Mouse (Mus musculus): ENCODE data around the gene Alms1. TPM values are rescaled to one million over a fixed set of nuclear protein-coding genes. Genes with fewer than 3 reads are reported as not detected.
"Not testable (repeated sequence)": the region's sequence is repeated elsewhere in the genome, so short reads cannot be mapped to it uniquely, and the experiment has no call there.

The Alms1 gene
- total RNA-seq, 2 experiments from 2014 or later, result 8.1 to 9.8 TPM

DNA sequence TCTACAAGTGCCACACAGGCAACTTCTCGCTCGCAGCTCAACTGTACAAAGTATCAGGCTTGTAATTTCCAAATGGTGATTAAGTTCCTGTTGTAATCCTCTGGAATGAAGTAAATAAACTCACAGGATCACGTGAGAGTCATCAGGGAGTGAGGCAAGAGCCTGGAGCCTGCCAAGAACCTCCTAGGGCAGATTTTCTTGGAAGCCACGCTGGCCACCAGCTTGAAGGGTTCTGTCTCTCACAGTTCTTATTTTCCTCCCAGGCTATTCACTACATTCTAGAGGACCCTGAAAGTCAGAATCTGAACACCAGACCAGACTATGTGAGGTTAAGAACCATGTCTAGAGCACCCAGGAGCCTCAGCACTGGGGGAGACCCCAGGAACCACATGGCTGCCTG, 114.6 kb downstream of the Alms1 start:
- intact Hi-C loops (cut with DNase I), result not testable (repeated sequence)
- peak in 1 of 2 experiments; percentile 1 for DNase-seq (ENCODE audit: low spot score in 2 of 2)

DNA sequence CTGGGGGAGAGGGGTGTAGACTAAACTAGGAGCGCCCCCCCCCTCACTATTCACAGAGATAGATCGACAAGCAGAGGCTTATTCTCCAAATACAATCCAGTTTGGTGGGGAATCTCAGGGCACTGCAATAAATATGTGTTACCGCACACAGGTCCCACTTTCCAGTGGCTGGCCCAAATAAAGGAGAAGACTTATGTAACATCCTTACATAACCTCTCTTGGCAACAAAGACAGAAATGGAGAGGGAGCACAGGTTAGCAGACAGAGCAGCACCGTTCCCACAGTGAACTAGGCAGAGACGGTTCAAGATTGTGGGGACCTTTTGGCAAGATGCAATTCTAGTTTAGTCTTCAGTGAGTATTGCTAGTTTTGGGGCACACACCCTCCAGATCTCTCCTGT, 121.9 kb downstream of the Alms1 start:
- intact Hi-C loops (cut with DNase I), result loop anchor here (5.0 kb wide), 1 partner anchor 103 kb away; no protein-coding TSS in a partner anchor
- DNase-seq (ENCODE audit: low spot score in 2 of 2), result not testable (repeated sequence)

DNA sequence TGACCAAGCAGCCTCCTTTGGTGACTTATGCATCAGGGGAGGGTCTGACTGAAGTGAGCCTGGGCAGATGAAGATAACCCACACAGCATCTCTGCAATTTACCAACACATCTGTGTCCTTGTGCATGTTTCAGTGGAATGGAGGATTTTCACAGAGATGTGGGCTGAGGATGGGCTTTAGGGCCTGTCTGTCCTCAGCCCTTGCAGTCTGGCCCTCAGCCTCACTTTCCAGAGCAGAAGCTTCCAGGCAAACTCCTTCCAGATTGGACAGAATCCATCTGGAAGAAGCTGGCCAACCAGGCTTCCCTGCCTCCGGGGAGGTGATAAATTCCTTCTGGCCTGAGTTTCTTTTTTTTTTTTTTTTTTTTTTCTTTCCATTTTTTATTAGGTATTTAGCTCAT, 122.3 kb downstream of the Alms1 start:
- intact Hi-C loops (cut with DNase I), result loop anchor here (5.0 kb wide), 1 partner anchor 103 kb away; no protein-coding TSS in a partner anchor
- not testable (repeated sequence) for DNase-seq (ENCODE audit: low spot score in 2 of 2)

DNA sequence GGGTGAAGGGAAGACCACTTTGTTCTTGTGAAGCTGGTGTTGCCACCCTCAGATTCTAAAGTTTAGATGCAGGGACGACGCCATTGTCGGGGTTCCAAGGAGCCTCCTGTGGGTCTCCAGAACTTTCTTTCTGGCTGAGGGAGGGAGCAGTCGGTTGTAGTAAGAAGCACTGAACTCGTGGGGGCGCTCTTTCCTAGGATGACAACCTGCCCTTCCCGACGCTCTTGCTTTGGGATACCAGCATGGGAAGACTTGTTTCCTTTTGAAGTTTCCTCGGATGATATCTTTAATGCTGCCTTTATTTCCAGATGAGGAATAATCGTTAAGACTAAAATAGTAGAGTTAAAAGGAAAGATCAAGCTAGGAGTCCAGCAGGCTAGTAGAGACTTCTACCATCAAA, 125.8 kb downstream of the Alms1 start, which contains the start of gene Nat8f7:
Gene Nat8f7 (minus strand): TSS at position 101 of the 400 bp plus-strand sequence.
- DNase-seq (ENCODE audit: low spot score in 2 of 2); intact Hi-C loops (cut with DNase I): not testable (repeated sequence)

Small RNAs within 50 kb of the gene (microRNA-seq; reads per million reads assigned to microRNA genes)
- gene Gm27317, result 0 reads per million in 2 experiments

Other genes with a start within 250 kb of the Alms1 start
- gene Rab11fip5, start 212.9 kb upstream of the Alms1 start, total RNA-seq (2021), result 10 to 100 TPM; 65.7 to 66.8 TPM
- not detected for gene Noto, start 163.6 kb upstream of the Alms1 start, total RNA-seq (2021)
- gene Smyd5, start 155.5 kb upstream of the Alms1 start, total RNA-seq (2021), result 10 to 100 TPM; 38.6 to 39.4 TPM
- gene Cct7, start 136.0 kb upstream of the Alms1 start, total RNA-seq (2021), result 100 to 1,000 TPM; 206 to 214 TPM
- 10 to 100 TPM; 25.6 to 28.5 TPM for gene Pradc1, start 135.6 kb upstream of the Alms1 start, total RNA-seq (2021)
- 100 to 1,000 TPM; 109 to 112 TPM for gene Fbxo41, start 84.5 kb upstream of the Alms1 start, total RNA-seq (2021)
- gene Egr4, start 73.9 kb upstream of the Alms1 start, total RNA-seq (2021), result 10 to 100 TPM; 52.8 to 54.4 TPM
- 1 to 10 TPM; 1.8 to 3.6 TPM for gene Nat8f7, start 125.7 kb downstream of the Alms1 start, total RNA-seq (2021)
- gene Nat8f3, start 178.2 kb downstream of the Alms1 start, total RNA-seq (2021), result 1 to 10 TPM; 3.6 to 3.8 TPM
- gene Nat8f6, start 233.4 kb downstream of the Alms1 start, total RNA-seq (2021), result 1 to 10 TPM; 2.1 to 2.6 TPM
- gene Nat8f5, start 233.4 kb downstream of the Alms1 start, total RNA-seq (2021), result 1 to 10 TPM; 5.8 to 6.2 TPM
- 1 to 10 TPM; 2.6 to 3.5 TPM for gene Nat8, start 244.6 kb downstream of the Alms1 start, total RNA-seq (2021)

Measured in left cerebral cortex, postnatal 25 days (tissue).